Mouse (Mus musculus): ENCODE results near the gene Spry2. TPM values are rescaled to one million over a fixed set of nuclear protein-coding genes. Genes with fewer than 3 reads are reported as not detected.

Gene Spry2
- polyA plus RNA-seq, 1 experiment, result 20.5 TPM

- no peak for TF ChIP-seq POLR2A (IDR thresholded peaks at IDR 0.05; ENCODE audit: borderline replicate concordance, extremely low read depth, insufficient read depth, insufficient read length, poor library complexity, severe bottlenecking)
- no peak for TF ChIP-seq CTCF (IDR thresholded peaks at IDR 0.05; ENCODE audit: borderline replicate concordance, extremely low read depth, insufficient read depth, insufficient read length)
- no peak for DNase-seq (ENCODE audit: low read depth)
Measured at GRCm38 (mm10) chr14:105905509-105905908, 8.9 kb upstream of the Spry2 start.

- DNase-seq (ENCODE audit: low read depth), result no peak
Measured at GRCm38 (mm10) chr14:105902807-105903206, 6.2 kb upstream of the Spry2 start.

GRCm38 (mm10) chr14:105900841-105901240, 4.2 kb upstream of the Spry2 start:
- TF ChIP-seq CTCF (IDR thresholded peaks at IDR 0.05; ENCODE audit: borderline replicate concordance, extremely low read depth, insufficient read depth, insufficient read length), result no peak
- TF ChIP-seq POLR2A (IDR thresholded peaks at IDR 0.05; ENCODE audit: borderline replicate concordance, extremely low read depth, insufficient read depth, insufficient read length, poor library complexity, severe bottlenecking), result no peak
- DNase-seq (ENCODE audit: low read depth), result no peak

More at GRCm38 (mm10) chr14:105902807-105903206, 6.2 kb upstream of the Spry2 start:
- peak; percentile 51; the same call in 1 of the 2 replicates for TF ChIP-seq CTCF (IDR thresholded peaks at IDR 0.05; ENCODE audit: borderline replicate concordance, extremely low read depth, insufficient read depth, insufficient read length)
- TF ChIP-seq POLR2A (IDR thresholded peaks at IDR 0.05; ENCODE audit: borderline replicate concordance, extremely low read depth, insufficient read depth, insufficient read length, poor library complexity, severe bottlenecking), result no peak

GRCm38 (mm10) chr14:105899116-105899515, 2.5 kb upstream of the Spry2 start:
- TF ChIP-seq CTCF (IDR thresholded peaks at IDR 0.05; ENCODE audit: borderline replicate concordance, extremely low read depth, insufficient read depth, insufficient read length) (no peak), POLR2A (IDR thresholded peaks at IDR 0.05; ENCODE audit: borderline replicate concordance, extremely low read depth, insufficient read depth, insufficient read length, poor library complexity, severe bottlenecking) (no peak)
- peak; percentile 43 for DNase-seq (ENCODE audit: low read depth)

- TF ChIP-seq POLR2A (IDR thresholded peaks at IDR 0.05; ENCODE audit: borderline replicate concordance, extremely low read depth, insufficient read depth, insufficient read length, poor library complexity, severe bottlenecking) (0 out of 2 replicates have a peak, but pooled peaks have one; percentile 39), CTCF (IDR thresholded peaks at IDR 0.05; ENCODE audit: borderline replicate concordance, extremely low read depth, insufficient read depth, insufficient read length) (peak; percentile 93)
- peak; percentile 87 for DNase-seq (ENCODE audit: low read depth)
Measured at GRCm38 (mm10) chr14:105898266-105899111, 1.9 kb upstream of the Spry2 start.

- TF ChIP-seq CTCF (IDR thresholded peaks at IDR 0.05; ENCODE audit: borderline replicate concordance, extremely low read depth, insufficient read depth, insufficient read length) (no peak), POLR2A (IDR thresholded peaks at IDR 0.05; ENCODE audit: borderline replicate concordance, extremely low read depth, insufficient read depth, insufficient read length, poor library complexity, severe bottlenecking) (0 out of 2 replicates have a peak, but pooled peaks have one; percentile 11)
- peak; percentile 92 for DNase-seq (ENCODE audit: low read depth)
Measured at GRCm38 (mm10) chr14:105897569-105898101, 1.0 kb upstream of the Spry2 start.

GRCm38 (mm10) chr14:105895961-105896651, 513 bp downstream of the Spry2 start:
- TF ChIP-seq CTCF (IDR thresholded peaks at IDR 0.05; ENCODE audit: borderline replicate concordance, extremely low read depth, insufficient read depth, insufficient read length) (no peak), POLR2A (IDR thresholded peaks at IDR 0.05; ENCODE audit: borderline replicate concordance, extremely low read depth, insufficient read depth, insufficient read length, poor library complexity, severe bottlenecking) (no peak)
- DNase-seq (ENCODE audit: low read depth), result peak; percentile 71

GRCm38 (mm10) chr14:105894971-105895873, 1.4 kb downstream of the Spry2 start:
- TF ChIP-seq POLR2A (IDR thresholded peaks at IDR 0.05; ENCODE audit: borderline replicate concordance, extremely low read depth, insufficient read depth, insufficient read length, poor library complexity, severe bottlenecking), result no peak
- no peak for TF ChIP-seq CTCF (IDR thresholded peaks at IDR 0.05; ENCODE audit: borderline replicate concordance, extremely low read depth, insufficient read depth, insufficient read length)
- DNase-seq (ENCODE audit: low read depth), result peak; percentile 79

GRCm38 (mm10) chr14:105893623-105893995, 3.0 kb downstream of the Spry2 start:
- DNase-seq (ENCODE audit: low read depth), result no peak

GRCm38 (mm10) chr14:105892941-105893622, 3.5 kb downstream of the Spry2 start:
- peak; percentile 47 for DNase-seq (ENCODE audit: low read depth)
- TF ChIP-seq CTCF (IDR thresholded peaks at IDR 0.05; ENCODE audit: borderline replicate concordance, extremely low read depth, insufficient read depth, insufficient read length), result no peak

More at GRCm38 (mm10) chr14:105893623-105893995, 3.0 kb downstream of the Spry2 start:
- TF ChIP-seq CTCF (IDR thresholded peaks at IDR 0.05; ENCODE audit: borderline replicate concordance, extremely low read depth, insufficient read depth, insufficient read length), result no peak

All from brain, embryonic 14.5 days (tissue).